Mouse (Mus musculus): Measurements from ENCODE around the gene Cer1. TPM values are rescaled to one million over a fixed set of nuclear protein-coding genes. Genes with fewer than 3 reads are reported as not detected.
A peak's percentile ranks its signal among the peaks of the same experiment; 100 is the strongest.

The Cer1 gene
- polyA plus RNA-seq, 1 experiment from 2014 or later = 0.13 TPM

GRCm38 (mm10) chr4:82870931-82871330, 14.0 kb downstream of the Cer1 start:
- DNase-seq (ENCODE audit: low spot score) (no peak), ATAC-seq (ENCODE audit: insufficient read depth, low FRiP score, low TSS enrichment) (no peak)
- Histone ChIP-seq H3K27me3 (ENCODE audit: control insufficient read depth, insufficient read depth, low read length) (no peaks in the 10 kb centered on the region), H3K4me3 (ENCODE audit: low read depth, low read length) (no peak overlapping the region), H3K4me1 (ENCODE audit: control insufficient read depth, insufficient read depth, low read length) (no peaks in the 10 kb centered on the region), H3K9ac (ENCODE audit: low read length) (no peak overlapping the region), H3K4me2 (ENCODE audit: low read depth) (no peak overlapping the region), H3K9me3 (ENCODE audit: control insufficient read depth, low read length) (no peaks in the 10 kb centered on the region), H3K27ac (ENCODE audit: low read depth, low read length) (no peak overlapping the region), H3K36me3 (ENCODE audit: control insufficient read depth, insufficient read depth, low read length) (no peaks in the 10 kb centered on the region)
- 88% methylated on average over 5 of the region's 6 CpGs for WGBS

DNA sequence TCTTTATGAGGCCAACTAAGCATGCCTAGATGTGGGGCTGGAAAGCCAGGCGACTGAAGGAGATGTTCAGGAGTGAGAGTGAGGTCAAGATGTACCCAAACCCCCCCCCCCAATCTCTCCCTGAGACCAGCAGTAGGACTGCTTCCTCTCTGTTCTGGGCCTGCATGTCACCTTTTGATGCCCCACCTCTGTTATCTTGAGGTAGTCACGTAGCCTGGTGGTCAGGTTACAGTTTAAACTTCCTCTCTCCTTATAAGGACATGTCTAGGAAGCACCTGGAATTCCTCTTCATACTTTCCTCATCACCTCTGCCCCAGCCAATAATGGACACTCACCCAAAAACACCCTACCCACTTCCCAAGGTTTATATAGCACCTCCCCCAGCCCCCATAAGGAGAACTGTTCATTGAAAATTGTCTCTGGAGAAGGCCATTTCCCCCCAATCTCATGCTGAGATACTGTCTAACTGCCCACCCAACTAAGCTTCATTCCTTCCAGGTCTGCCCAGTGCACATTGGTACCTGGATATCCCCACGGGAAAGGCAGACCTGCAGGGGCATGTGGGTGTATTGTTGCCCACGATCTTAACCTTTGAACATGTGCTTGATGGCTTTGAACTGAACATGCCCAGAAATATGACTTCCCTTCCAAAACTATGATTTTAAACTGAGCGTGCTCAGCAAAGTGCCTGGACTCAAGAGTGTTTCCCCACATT, 17.1 kb downstream of the Cer1 start:
- H3K27ac ChIP-seq (ENCODE audit: low read depth, low read length) = no peak overlapping the region
- no peaks in the 10 kb centered on the region for H3K4me1 ChIP-seq (ENCODE audit: control insufficient read depth, insufficient read depth, low read length)
- DNase-seq (ENCODE audit: low spot score) = no peak
- H3K4me2 ChIP-seq (ENCODE audit: low read depth) = no peak overlapping the region
- WGBS = 80% methylated on average over 5 of the region's 5 CpGs
- no peak overlapping the region for H3K9ac ChIP-seq (ENCODE audit: low read length)
- H3K27me3 ChIP-seq (ENCODE audit: control insufficient read depth, insufficient read depth, low read length) = no peaks in the 10 kb centered on the region
- no peak for ATAC-seq (ENCODE audit: insufficient read depth, low FRiP score, low TSS enrichment)
- H3K4me3 ChIP-seq (ENCODE audit: low read depth, low read length) = no peak overlapping the region
- no peaks in the 10 kb centered on the region for H3K9me3 ChIP-seq (ENCODE audit: control insufficient read depth, low read length)
- H3K36me3 ChIP-seq (ENCODE audit: control insufficient read depth, insufficient read depth, low read length) = no peaks in the 10 kb centered on the region

GRCm38 (mm10) chr4:82867111-82867510, 17.8 kb downstream of the Cer1 start:
- H3K27ac ChIP-seq (ENCODE audit: low read depth, low read length) = no peak overlapping the region
- no peaks in the 10 kb centered on the region for H3K9me3 ChIP-seq (ENCODE audit: control insufficient read depth, low read length)
- 79% methylated on average over 4 of the region's 4 CpGs for WGBS
- H3K36me3 ChIP-seq (ENCODE audit: control insufficient read depth, insufficient read depth, low read length) = no peaks in the 10 kb centered on the region
- H3K4me2 ChIP-seq (ENCODE audit: low read depth) = no peak overlapping the region
- ATAC-seq (ENCODE audit: insufficient read depth, low FRiP score, low TSS enrichment) (no peak), DNase-seq (ENCODE audit: low spot score) (no peak)
- no peak overlapping the region for H3K4me3 ChIP-seq (ENCODE audit: low read depth, low read length)
- H3K27me3 ChIP-seq (ENCODE audit: control insufficient read depth, insufficient read depth, low read length) = no peaks in the 10 kb centered on the region
- H3K9ac ChIP-seq (ENCODE audit: low read length) = no peak overlapping the region
- H3K4me1 ChIP-seq (ENCODE audit: control insufficient read depth, insufficient read depth, low read length) = no peaks in the 10 kb centered on the region

- no peak overlapping the region for H3K27ac ChIP-seq (ENCODE audit: low read depth, low read length)
- ATAC-seq (ENCODE audit: insufficient read depth, low FRiP score, low TSS enrichment) (no peak), DNase-seq (ENCODE audit: low spot score) (no peak)
- no peaks in the 10 kb centered on the region for H3K36me3 ChIP-seq (ENCODE audit: control insufficient read depth, insufficient read depth, low read length)
- no peaks in the 10 kb centered on the region for H3K27me3 ChIP-seq (ENCODE audit: control insufficient read depth, insufficient read depth, low read length)
- H3K9me3 ChIP-seq (ENCODE audit: control insufficient read depth, low read length) = no peaks in the 10 kb centered on the region
- H3K9ac ChIP-seq (ENCODE audit: low read length) = no peak overlapping the region
- H3K4me2 ChIP-seq (ENCODE audit: low read depth) = no peak overlapping the region
- H3K4me1 ChIP-seq (ENCODE audit: control insufficient read depth, insufficient read depth, low read length) = no peaks in the 10 kb centered on the region
- no peak overlapping the region for H3K4me3 ChIP-seq (ENCODE audit: low read depth, low read length)
- WGBS = 87% methylated on average over 8 of the region's 8 CpGs
Measured at GRCm38 (mm10) chr4:82864974-82865699, 19.8 kb downstream of the Cer1 start.

- Histone ChIP-seq H3K9me3 (ENCODE audit: control insufficient read depth, low read length) (no peaks in the 10 kb centered on the region), H3K4me3 (ENCODE audit: low read depth, low read length) (no peak overlapping the region), H3K9ac (ENCODE audit: low read length) (no peak overlapping the region), H3K4me1 (ENCODE audit: control insufficient read depth, insufficient read depth, low read length) (peaks cover 4% of the 10 kb centered on the region; the same call in 1 of the 2 replicates), H3K4me2 (ENCODE audit: low read depth) (no peak overlapping the region), H3K36me3 (ENCODE audit: control insufficient read depth, insufficient read depth, low read length) (no peaks in the 10 kb centered on the region), H3K27ac (ENCODE audit: low read depth, low read length) (no peak overlapping the region), H3K27me3 (ENCODE audit: control insufficient read depth, insufficient read depth, low read length) (no peaks in the 10 kb centered on the region)
- WGBS = 91% methylated on average over 8 of the region's 8 CpGs
- ATAC-seq (ENCODE audit: insufficient read depth, low FRiP score, low TSS enrichment) = no peak
- no peak for DNase-seq (ENCODE audit: low spot score)
Measured at GRCm38 (mm10) chr4:82863316-82863715, 21.6 kb downstream of the Cer1 start.

DNA sequence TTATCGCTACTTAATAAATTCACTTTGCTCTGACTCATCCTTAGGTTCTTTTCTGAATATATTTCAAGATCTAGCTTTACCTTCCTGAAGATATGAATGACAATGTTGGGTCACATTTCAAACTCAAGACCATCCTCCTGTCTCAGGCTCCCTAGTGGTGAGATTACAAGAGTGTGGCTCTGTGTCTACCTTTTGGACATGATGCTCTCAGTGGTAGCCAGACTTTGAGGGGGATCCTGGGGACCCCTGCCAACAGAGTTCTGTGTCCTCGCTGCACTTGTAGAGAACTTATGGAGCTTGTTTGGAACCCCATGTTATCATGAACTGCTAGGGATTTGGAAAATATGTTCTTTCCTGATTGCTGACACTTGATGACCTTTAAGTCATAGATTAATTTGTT, 23.5 kb downstream of the Cer1 start:
- no peaks in the 10 kb centered on the region for H3K36me3 ChIP-seq (ENCODE audit: control insufficient read depth, insufficient read depth, low read length)
- DNase-seq (ENCODE audit: low spot score) (no peak), ATAC-seq (ENCODE audit: insufficient read depth, low FRiP score, low TSS enrichment) (no peak)
- no peak overlapping the region for H3K4me2 ChIP-seq (ENCODE audit: low read depth)
- WGBS = 90% methylated on average over 2 of the region's 2 CpGs
- no peak overlapping the region for H3K27ac ChIP-seq (ENCODE audit: low read depth, low read length)
- no peaks in the 10 kb centered on the region for H3K9me3 ChIP-seq (ENCODE audit: control insufficient read depth, low read length)
- peaks cover 4% of the 10 kb centered on the region; the same call in 1 of the 2 replicates for H3K4me1 ChIP-seq (ENCODE audit: control insufficient read depth, insufficient read depth, low read length)
- H3K9ac ChIP-seq (ENCODE audit: low read length) = no peak overlapping the region
- H3K4me3 ChIP-seq (ENCODE audit: low read depth, low read length) = no peak overlapping the region
- H3K27me3 ChIP-seq (ENCODE audit: control insufficient read depth, insufficient read depth, low read length) = no peaks in the 10 kb centered on the region

DNA sequence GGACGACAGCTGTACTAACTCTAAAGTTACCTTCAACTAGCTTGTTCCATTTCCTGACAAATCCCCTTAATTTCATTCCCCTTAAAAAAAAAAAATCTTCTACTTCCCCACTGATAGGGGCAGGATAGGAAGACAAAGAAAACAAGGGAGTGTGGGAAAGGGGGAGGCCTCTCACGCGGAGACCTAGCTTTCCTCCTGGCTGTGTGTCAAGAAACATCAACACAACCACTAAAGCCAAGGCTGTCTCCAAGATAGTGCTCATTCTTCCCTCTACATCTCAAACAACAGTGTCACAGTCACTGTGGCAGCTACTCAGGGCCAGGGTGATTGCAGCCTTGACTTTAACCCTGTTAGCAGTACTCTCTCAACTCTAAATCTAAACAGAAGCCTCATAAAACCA, 24.4 kb downstream of the Cer1 start:
- DNase-seq (ENCODE audit: low spot score) = no peak

GRCm38 (mm10) chr4:82859131-82860125, 25.5 kb downstream of the Cer1 start, which contains the start of gene Zdhhc21:
Zdhhc21 (minus strand) TSS chr4:82859958.
- peak within 1 kb of the TSS; percentile 78 for H3K9ac ChIP-seq (ENCODE audit: low read length)
- H3K27me3 ChIP-seq (ENCODE audit: control insufficient read depth, insufficient read depth, low read length) = no peaks in the 10 kb centered on the region
- 2% methylated on average over 80 of the region's 82 CpGs for WGBS
- no peaks in the 10 kb centered on the region for H3K36me3 ChIP-seq (ENCODE audit: control insufficient read depth, insufficient read depth, low read length)
- H3K27ac ChIP-seq (ENCODE audit: low read depth, low read length) = peak within 1 kb of the TSS; percentile 42
- peak within 1 kb of the TSS; percentile 61 for H3K4me3 ChIP-seq (ENCODE audit: low read depth, low read length)
- ATAC-seq (ENCODE audit: insufficient read depth, low FRiP score, low TSS enrichment) (peak; percentile 90), DNase-seq (ENCODE audit: low spot score) (peak; percentile 81)
- H3K4me1 ChIP-seq (ENCODE audit: control insufficient read depth, insufficient read depth, low read length) = peaks cover 4% of the 10 kb centered on the region; the same call in 1 of the 2 replicates
- H3K9me3 ChIP-seq (ENCODE audit: control insufficient read depth, low read length) = no peaks in the 10 kb centered on the region
- peak within 1 kb of the TSS; percentile 68 for H3K4me2 ChIP-seq (ENCODE audit: low read depth)

More for the DNA sequence above, 24.4 kb downstream of the Cer1 start:
- H3K4me1 ChIP-seq (ENCODE audit: control insufficient read depth, insufficient read depth, low read length) = peaks cover 4% of the 10 kb centered on the region; the same call in 1 of the 2 replicates
- H3K9ac ChIP-seq (ENCODE audit: low read length) = no peak overlapping the region
- no peak overlapping the region for H3K27ac ChIP-seq (ENCODE audit: low read depth, low read length)
- no peaks in the 10 kb centered on the region for H3K9me3 ChIP-seq (ENCODE audit: control insufficient read depth, low read length)
- no peak overlapping the region for H3K4me2 ChIP-seq (ENCODE audit: low read depth)
- 55% methylated on average over 3 of the region's 3 CpGs for WGBS
- no peak for ATAC-seq (ENCODE audit: insufficient read depth, low FRiP score, low TSS enrichment)
- no peaks in the 10 kb centered on the region for H3K36me3 ChIP-seq (ENCODE audit: control insufficient read depth, insufficient read depth, low read length)
- no peak overlapping the region for H3K4me3 ChIP-seq (ENCODE audit: low read depth, low read length)
- H3K27me3 ChIP-seq (ENCODE audit: control insufficient read depth, insufficient read depth, low read length) = no peaks in the 10 kb centered on the region
